Mouse (Mus musculus): ENCODE results near the gene Gpr68. TPM values are rescaled to one million over a fixed set of nuclear protein-coding genes. Genes with fewer than 3 reads are reported as not detected.

Gpr68 gene
- polyA plus RNA-seq, 1 experiment: 25.2 TPM

GRCm38 (mm10) chr12:100949146-100949545 is 41.1 kb upstream of the Gpr68 start:
- Histone ChIP-seq H3K4me3 (ENCODE audit: control insufficient read depth, insufficient read depth, low read length) (no peak overlapping the region), H3K4me1 (replicated peaks; ENCODE audit: control insufficient read depth, insufficient read depth, low read length) (0 out of 2 replicates have a peak, but pooled peaks cover 3% of the 10 kb centered on the region), H3K27me3 (ENCODE audit: control insufficient read depth, insufficient read depth, low read length) (no peaks in the 10 kb centered on the region), H3K36me3 (ENCODE audit: control insufficient read depth, insufficient read depth, low read length) (peaks cover 61% of the 10 kb centered on the region), H3K27ac (ENCODE audit: control insufficient read depth, insufficient read depth, low read length) (no peak overlapping the region)
- 98% methylated on average over 5 of the region's 5 CpGs for WGBS
- DNase-seq: no peak
- TF ChIP-seq POLR2A (IDR thresholded peaks at IDR 0.05; ENCODE audit: control insufficient read depth, extremely low read depth, insufficient read depth, low read length, poor library complexity) (no peak), CTCF (IDR thresholded peaks at IDR 0.05; ENCODE audit: borderline replicate concordance, control insufficient read depth, extremely low read depth, insufficient read depth, low read length, poor library complexity) (no peak)

GRCm38 (mm10) chr12:100948021-100948420 is 40.0 kb upstream of the Gpr68 start:
- Histone ChIP-seq H3K36me3 (ENCODE audit: control insufficient read depth, insufficient read depth, low read length) (peaks cover 69% of the 10 kb centered on the region), H3K4me1 (replicated peaks; ENCODE audit: control insufficient read depth, insufficient read depth, low read length) (0 out of 2 replicates have a peak, but pooled peaks cover 3% of the 10 kb centered on the region), H3K27me3 (ENCODE audit: control insufficient read depth, insufficient read depth, low read length) (no peaks in the 10 kb centered on the region), H3K27ac (ENCODE audit: control insufficient read depth, insufficient read depth, low read length) (no peak overlapping the region), H3K4me3 (ENCODE audit: control insufficient read depth, insufficient read depth, low read length) (no peak overlapping the region)
- WGBS: 91% methylated on average over 6 of the region's 6 CpGs
- TF ChIP-seq CTCF (IDR thresholded peaks at IDR 0.05; ENCODE audit: borderline replicate concordance, control insufficient read depth, extremely low read depth, insufficient read depth, low read length, poor library complexity) (no peak), POLR2A (IDR thresholded peaks at IDR 0.05; ENCODE audit: control insufficient read depth, extremely low read depth, insufficient read depth, low read length, poor library complexity) (no peak)
- DNase-seq: no peak

- WGBS: 98% methylated on average over 12 of the region's 12 CpGs
- H3K27ac ChIP-seq (ENCODE audit: control insufficient read depth, insufficient read depth, low read length): no peak overlapping the region
- H3K4me1 ChIP-seq (replicated peaks; ENCODE audit: control insufficient read depth, insufficient read depth, low read length): no peaks in the 10 kb centered on the region
Observed at GRCm38 (mm10) chr12:100945948-100946347, 38.0 kb upstream of the Gpr68 start.

GRCm38 (mm10) chr12:100945501-100945900 is 37.5 kb upstream of the Gpr68 start:
- no peaks in the 10 kb centered on the region for H3K27me3 ChIP-seq (ENCODE audit: control insufficient read depth, insufficient read depth, low read length)
- H3K4me1 ChIP-seq (replicated peaks; ENCODE audit: control insufficient read depth, insufficient read depth, low read length): no peaks in the 10 kb centered on the region
- TF ChIP-seq CTCF (IDR thresholded peaks at IDR 0.05; ENCODE audit: borderline replicate concordance, control insufficient read depth, extremely low read depth, insufficient read depth, low read length, poor library complexity): no peak
- TF ChIP-seq POLR2A (IDR thresholded peaks at IDR 0.05; ENCODE audit: control insufficient read depth, extremely low read depth, insufficient read depth, low read length, poor library complexity): no peak
- DNase-seq: no peak
- H3K27ac ChIP-seq (ENCODE audit: control insufficient read depth, insufficient read depth, low read length): no peak overlapping the region
- H3K36me3 ChIP-seq (ENCODE audit: control insufficient read depth, insufficient read depth, low read length): peaks cover 87% of the 10 kb centered on the region
- 98% methylated on average over 12 of the region's 12 CpGs for WGBS
- H3K4me3 ChIP-seq (ENCODE audit: control insufficient read depth, insufficient read depth, low read length): no peak overlapping the region

More at GRCm38 (mm10) chr12:100945948-100946347, 38.0 kb upstream of the Gpr68 start:
- no peaks in the 10 kb centered on the region for H3K27me3 ChIP-seq (ENCODE audit: control insufficient read depth, insufficient read depth, low read length)
- no peak for TF ChIP-seq CTCF (IDR thresholded peaks at IDR 0.05; ENCODE audit: borderline replicate concordance, control insufficient read depth, extremely low read depth, insufficient read depth, low read length, poor library complexity)
- no peak for TF ChIP-seq POLR2A (IDR thresholded peaks at IDR 0.05; ENCODE audit: control insufficient read depth, extremely low read depth, insufficient read depth, low read length, poor library complexity)
- DNase-seq: no peak
- H3K36me3 ChIP-seq (ENCODE audit: control insufficient read depth, insufficient read depth, low read length): peaks cover 82% of the 10 kb centered on the region
- H3K4me3 ChIP-seq (ENCODE audit: control insufficient read depth, insufficient read depth, low read length): no peak overlapping the region

- no peak for DNase-seq
- no peak overlapping the region for H3K27ac ChIP-seq (ENCODE audit: control insufficient read depth, insufficient read depth, low read length)
- no peaks in the 10 kb centered on the region for H3K27me3 ChIP-seq (ENCODE audit: control insufficient read depth, insufficient read depth, low read length)
- H3K4me1 ChIP-seq (replicated peaks; ENCODE audit: control insufficient read depth, insufficient read depth, low read length): no peaks in the 10 kb centered on the region
- 94% methylated on average over 21 of the region's 21 CpGs for WGBS
- H3K4me3 ChIP-seq (ENCODE audit: control insufficient read depth, insufficient read depth, low read length): no peak overlapping the region
- TF ChIP-seq CTCF (IDR thresholded peaks at IDR 0.05; ENCODE audit: borderline replicate concordance, control insufficient read depth, extremely low read depth, insufficient read depth, low read length, poor library complexity) (no peak), POLR2A (IDR thresholded peaks at IDR 0.05; ENCODE audit: control insufficient read depth, extremely low read depth, insufficient read depth, low read length, poor library complexity) (no peak)
- H3K36me3 ChIP-seq (ENCODE audit: control insufficient read depth, insufficient read depth, low read length): peaks cover 90% of the 10 kb centered on the region
Observed at GRCm38 (mm10) chr12:100944921-100945336, 36.9 kb upstream of the Gpr68 start.

GRCm38 (mm10) chr12:100943146-100943545 is 35.1 kb upstream of the Gpr68 start:
- Histone ChIP-seq H3K4me3 (ENCODE audit: control insufficient read depth, insufficient read depth, low read length) (no peak overlapping the region), H3K36me3 (ENCODE audit: control insufficient read depth, insufficient read depth, low read length) (peaks cover 86% of the 10 kb centered on the region), H3K27ac (ENCODE audit: control insufficient read depth, insufficient read depth, low read length) (no peak overlapping the region), H3K27me3 (ENCODE audit: control insufficient read depth, insufficient read depth, low read length) (no peaks in the 10 kb centered on the region), H3K4me1 (replicated peaks; ENCODE audit: control insufficient read depth, insufficient read depth, low read length) (no peaks in the 10 kb centered on the region)
- TF ChIP-seq POLR2A (IDR thresholded peaks at IDR 0.05; ENCODE audit: control insufficient read depth, extremely low read depth, insufficient read depth, low read length, poor library complexity): no peak
- no peak for TF ChIP-seq CTCF (IDR thresholded peaks at IDR 0.05; ENCODE audit: borderline replicate concordance, control insufficient read depth, extremely low read depth, insufficient read depth, low read length, poor library complexity)
- 96% methylated on average over 4 of the region's 4 CpGs for WGBS
- DNase-seq: no peak

- no peaks in the 10 kb centered on the region for H3K4me1 ChIP-seq (replicated peaks; ENCODE audit: control insufficient read depth, insufficient read depth, low read length)
- TF ChIP-seq POLR2A (IDR thresholded peaks at IDR 0.05; ENCODE audit: control insufficient read depth, extremely low read depth, insufficient read depth, low read length, poor library complexity): no peak
- TF ChIP-seq CTCF (IDR thresholded peaks at IDR 0.05; ENCODE audit: borderline replicate concordance, control insufficient read depth, extremely low read depth, insufficient read depth, low read length, poor library complexity): no peak
- WGBS: 66% methylated on average over 3 of the region's 3 CpGs
- H3K27me3 ChIP-seq (ENCODE audit: control insufficient read depth, insufficient read depth, low read length): no peaks in the 10 kb centered on the region
- no peak for DNase-seq
- H3K27ac ChIP-seq (ENCODE audit: control insufficient read depth, insufficient read depth, low read length): no peak overlapping the region
- H3K4me3 ChIP-seq (ENCODE audit: control insufficient read depth, insufficient read depth, low read length): no peak overlapping the region
- peaks cover 69% of the 10 kb centered on the region for H3K36me3 ChIP-seq (ENCODE audit: control insufficient read depth, insufficient read depth, low read length)
Observed at GRCm38 (mm10) chr12:100941361-100941760, 33.4 kb upstream of the Gpr68 start.

Data from thymus, adult 2 months (tissue).